Mouse (Mus musculus): Measurements from ENCODE around the gene Angpt4. TPM values are rescaled to one million over a fixed set of nuclear protein-coding genes. Genes with fewer than 3 reads are reported as not detected.
A peak's percentile ranks its signal among the peaks of the same experiment; 100 is the strongest.

The Angpt4 gene
- polyA plus RNA-seq, 1 experiment from 2014 or later, result 0.11 TPM

DNA sequence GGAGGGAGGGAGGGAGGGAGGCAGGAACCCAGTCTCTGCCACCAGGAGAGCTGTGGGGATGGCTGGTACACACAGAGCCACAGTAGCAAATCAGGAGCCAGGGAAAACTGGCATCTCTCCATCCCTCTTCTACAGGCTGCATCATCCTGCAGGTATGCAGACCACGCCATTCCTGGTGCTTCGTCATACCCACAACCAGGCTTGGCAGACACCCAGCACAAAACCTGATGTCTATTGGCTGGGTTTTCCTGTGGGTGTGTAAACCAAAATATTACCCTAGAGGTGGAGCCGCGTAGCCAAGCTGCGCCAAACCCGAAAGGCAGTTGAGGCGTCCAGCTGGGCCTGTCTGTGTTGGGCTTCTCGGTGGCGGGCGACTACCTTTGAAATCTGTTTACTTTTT, 51.5 kb downstream of the Angpt4 start:
- Histone ChIP-seq H3K9me3 (no peaks in the 10 kb centered on the region), H3K4me3 (replicated peaks) (no peak overlapping the region), H3K9ac (replicated peaks) (no peak overlapping the region), H3K4me1 (replicated peaks) (peaks cover 40% of the 10 kb centered on the region), H3K27me3 (no peaks in the 10 kb centered on the region), H3K4me2 (no peak overlapping the region), H3K27ac (no peak overlapping the region), H3K36me3 (no peaks in the 10 kb centered on the region)
- 72% methylated on average over 10 of the region's 10 CpGs for WGBS
- ATAC-seq (ENCODE audit: insufficient number of reproducible peaks, insufficient read depth, low FRiP score, low TSS enrichment, low read depth), result no peak

DNA sequence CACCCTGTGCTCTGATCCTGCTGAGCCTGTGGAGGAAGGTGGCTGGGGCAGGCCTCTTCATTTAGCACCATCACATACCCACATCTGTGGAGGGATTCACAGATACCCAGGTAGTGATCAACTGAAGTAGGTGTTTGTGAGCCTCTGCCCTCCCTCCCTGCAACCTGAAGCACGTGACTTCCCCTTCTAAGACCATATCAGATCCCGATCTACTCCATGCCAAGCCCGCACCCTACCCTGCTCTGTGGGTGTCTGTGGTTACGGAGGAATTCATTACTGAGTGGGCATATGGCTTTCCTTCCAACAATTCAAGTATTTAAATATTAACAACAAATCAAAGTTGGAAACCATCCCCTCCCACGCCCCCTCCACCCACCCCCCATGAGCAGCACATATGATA, 52.3 kb downstream of the Angpt4 start:
- no peaks in the 10 kb centered on the region for H3K27me3 ChIP-seq
- 0 out of 2 replicates have a peak, but pooled peaks cover 2% of the 10 kb centered on the region for H3K36me3 ChIP-seq
- 88% methylated on average over 5 of the region's 5 CpGs for WGBS
- ATAC-seq (ENCODE audit: insufficient number of reproducible peaks, insufficient read depth, low FRiP score, low TSS enrichment, low read depth), result no peak
- no peak overlapping the region for H3K4me3 ChIP-seq (replicated peaks)
- peaks cover 48% of the 10 kb centered on the region for H3K4me1 ChIP-seq (replicated peaks)
- no peak overlapping the region for H3K27ac ChIP-seq
- H3K9me3 ChIP-seq, result no peaks in the 10 kb centered on the region
- H3K4me2 ChIP-seq, result no peak overlapping the region
- no peak overlapping the region for H3K9ac ChIP-seq (replicated peaks)

DNA sequence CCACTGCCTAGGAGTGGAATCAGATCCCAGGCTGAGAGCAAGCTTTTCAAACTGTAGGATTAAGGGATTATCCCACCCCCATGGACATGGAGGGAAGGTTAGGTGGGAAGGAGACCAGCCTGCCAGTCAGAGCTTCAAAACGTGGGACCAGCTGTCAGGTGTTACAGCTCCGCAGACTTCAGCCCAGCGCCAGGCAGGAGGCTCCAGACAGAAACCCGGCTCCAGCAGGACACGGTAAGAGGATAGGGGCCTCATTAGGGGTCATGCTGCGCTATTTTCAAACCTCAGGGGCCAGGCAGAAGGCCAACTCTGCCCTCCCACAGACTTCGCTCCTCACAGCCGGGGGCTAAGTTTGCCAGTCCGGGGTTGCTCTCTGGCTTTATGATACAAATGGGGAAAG, 53.0 kb downstream of the Angpt4 start:
- Histone ChIP-seq H3K27ac (no peak overlapping the region), H3K4me2 (no peak overlapping the region)

DNA sequence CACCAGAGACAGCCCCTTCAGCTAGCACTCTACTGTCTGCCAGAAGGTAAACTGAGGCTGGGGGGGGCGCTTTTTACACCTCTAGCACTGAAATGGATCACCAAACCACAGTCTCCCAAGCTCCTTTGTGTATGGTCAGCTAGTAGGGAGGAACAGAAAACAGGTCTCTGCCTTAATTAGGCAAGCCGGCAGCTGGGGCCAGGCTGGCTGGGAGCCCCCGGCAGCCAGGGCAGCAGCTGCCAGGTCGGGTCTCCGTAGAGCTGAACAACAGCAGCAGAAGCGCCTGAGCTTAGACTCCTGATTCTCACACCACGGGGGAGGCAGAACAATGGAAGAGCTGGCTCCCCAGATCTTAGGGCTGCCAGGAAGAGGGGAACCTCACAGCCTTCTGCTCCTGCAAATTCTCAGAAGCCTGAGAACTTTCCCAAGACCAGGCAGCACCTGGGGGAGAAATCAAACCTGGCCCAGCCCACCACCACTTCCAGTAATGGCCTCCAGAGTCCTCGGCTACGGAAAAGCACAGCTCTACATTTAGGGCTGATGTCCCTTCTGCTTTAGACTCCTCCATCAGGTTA, 56.3 kb downstream of the Angpt4 start:
- WGBS, result 13% methylated on average over 9 of the region's 9 CpGs
- Histone ChIP-seq H3K27me3 (peaks cover 1% of the 10 kb centered on the region; the same call in 1 of the 2 replicates), H3K27ac (peak overlapping the region; percentile 66), H3K9me3 (no peaks in the 10 kb centered on the region), H3K4me3 (replicated peaks) (no peak overlapping the region), H3K4me1 (replicated peaks) (peaks cover 71% of the 10 kb centered on the region), H3K36me3 (peaks cover 22% of the 10 kb centered on the region), H3K9ac (replicated peaks) (peak overlapping the region; percentile 45), H3K4me2 (peak overlapping the region; percentile 26; the same call in 1 of the 2 replicates)
- no peak for ATAC-seq (ENCODE audit: insufficient number of reproducible peaks, insufficient read depth, low FRiP score, low TSS enrichment, low read depth)

More for the DNA sequence above, 53.0 kb downstream of the Angpt4 start:
- Histone ChIP-seq H3K4me3 (replicated peaks) (no peak overlapping the region), H3K36me3 (peaks cover 9% of the 10 kb centered on the region; the same call in 1 of the 2 replicates), H3K9ac (replicated peaks) (no peak overlapping the region), H3K9me3 (no peaks in the 10 kb centered on the region), H3K4me1 (replicated peaks) (peaks cover 55% of the 10 kb centered on the region), H3K27me3 (no peaks in the 10 kb centered on the region)
- 7% methylated on average over 9 of the region's 9 CpGs for WGBS
- ATAC-seq (ENCODE audit: insufficient number of reproducible peaks, insufficient read depth, low FRiP score, low TSS enrichment, low read depth), result peak; percentile 15; the same call in 1 of the 2 replicates

DNA sequence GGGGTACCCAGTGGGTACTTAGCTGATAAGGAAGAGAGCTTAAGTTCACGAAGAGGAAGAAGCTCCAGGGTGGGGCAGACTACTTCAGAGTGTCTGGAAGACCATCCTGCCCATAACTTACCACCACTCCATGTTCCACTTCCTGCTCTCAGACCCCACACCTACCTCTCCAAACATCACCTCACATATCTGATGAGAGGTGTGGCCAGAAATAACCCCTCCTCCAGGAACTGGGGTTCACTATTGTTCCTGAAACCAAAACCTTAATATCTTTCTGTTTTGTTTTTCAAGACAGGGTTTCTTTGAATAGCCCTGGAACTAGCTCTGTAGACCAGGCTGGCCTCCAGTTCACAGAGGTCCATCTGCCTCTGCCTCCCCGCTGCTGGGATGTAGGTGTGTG, 56.8 kb downstream of the Angpt4 start:
- Histone ChIP-seq H3K27ac (peak overlapping the region; percentile 66), H3K9me3 (no peaks in the 10 kb centered on the region), H3K9ac (replicated peaks) (no peak overlapping the region), H3K27me3 (peaks cover 7% of the 10 kb centered on the region; the same call in 1 of the 2 replicates), H3K4me1 (replicated peaks) (peaks cover 71% of the 10 kb centered on the region), H3K36me3 (peaks cover 22% of the 10 kb centered on the region), H3K4me3 (replicated peaks) (no peak overlapping the region), H3K4me2 (peak overlapping the region; percentile 26; the same call in 1 of the 2 replicates)
- WGBS, result 87% methylated on average over 2 of the region's 2 CpGs
- ATAC-seq (ENCODE audit: insufficient number of reproducible peaks, insufficient read depth, low FRiP score, low TSS enrichment, low read depth), result no peak

DNA sequence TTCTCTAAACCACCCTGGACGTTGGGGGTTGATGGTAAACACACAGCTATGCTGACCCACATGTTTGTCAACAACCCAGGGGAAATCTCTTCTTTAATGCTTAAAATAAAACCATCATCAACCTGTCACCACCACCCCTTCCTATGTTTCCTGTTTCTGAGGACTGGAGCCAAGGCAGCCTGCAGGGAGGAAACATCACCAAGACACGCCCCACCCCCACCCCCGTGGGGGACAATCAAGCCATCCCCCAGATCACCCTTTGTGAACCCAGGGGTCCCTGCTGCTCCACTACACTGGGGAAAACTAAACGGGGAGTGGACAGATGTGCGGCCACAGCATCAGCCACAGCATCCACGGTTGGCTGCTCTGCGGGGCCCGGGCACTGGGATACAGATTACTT, 57.4 kb downstream of the Angpt4 start:
- Histone ChIP-seq H3K27me3 (peaks cover 13% of the 10 kb centered on the region), H3K4me2 (peak overlapping the region; percentile 4; the same call in 1 of the 2 replicates), H3K4me1 (replicated peaks) (peaks cover 74% of the 10 kb centered on the region), H3K27ac (no peak overlapping the region), H3K9me3 (no peaks in the 10 kb centered on the region), H3K9ac (replicated peaks) (no peak overlapping the region), H3K4me3 (replicated peaks) (no peak overlapping the region), H3K36me3 (peaks cover 22% of the 10 kb centered on the region)
- ATAC-seq (ENCODE audit: insufficient number of reproducible peaks, insufficient read depth, low FRiP score, low TSS enrichment, low read depth), result no peak
- WGBS, result 82% methylated on average over 8 of the region's 8 CpGs

DNA sequence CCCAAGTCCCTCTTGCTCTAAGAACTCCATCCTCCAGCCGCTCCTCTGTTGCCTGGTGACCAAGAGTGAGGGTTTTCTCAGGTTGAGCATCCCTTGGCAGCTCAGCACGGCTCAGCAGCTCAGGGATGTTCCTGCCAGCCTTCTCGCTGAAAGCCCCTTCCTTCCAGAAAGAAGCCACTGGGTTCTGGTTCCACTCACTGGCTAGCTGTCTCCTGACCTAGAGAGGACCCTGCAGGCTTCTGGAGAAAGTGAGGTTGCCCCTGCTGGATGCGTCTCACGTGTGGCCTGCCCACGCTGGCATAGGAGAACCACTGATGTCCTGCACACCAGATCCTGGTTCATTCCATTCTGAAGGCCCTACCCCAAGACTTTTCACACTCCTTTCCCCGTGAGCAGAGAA, 58.0 kb downstream of the Angpt4 start:
- no peaks in the 10 kb centered on the region for H3K9me3 ChIP-seq
- peaks cover 19% of the 10 kb centered on the region for H3K27me3 ChIP-seq
- H3K4me1 ChIP-seq (replicated peaks), result peaks cover 76% of the 10 kb centered on the region
- no peak overlapping the region for H3K9ac ChIP-seq (replicated peaks)
- no peak overlapping the region for H3K4me3 ChIP-seq (replicated peaks)
- H3K27ac ChIP-seq, result no peak overlapping the region
- no peak for ATAC-seq (ENCODE audit: insufficient number of reproducible peaks, insufficient read depth, low FRiP score, low TSS enrichment, low read depth)
- H3K4me2 ChIP-seq, result peak overlapping the region; percentile 4; the same call in 1 of the 2 replicates
- H3K36me3 ChIP-seq, result peaks cover 22% of the 10 kb centered on the region
- WGBS, result 90% methylated on average over 7 of the region's 7 CpGs

DNA sequence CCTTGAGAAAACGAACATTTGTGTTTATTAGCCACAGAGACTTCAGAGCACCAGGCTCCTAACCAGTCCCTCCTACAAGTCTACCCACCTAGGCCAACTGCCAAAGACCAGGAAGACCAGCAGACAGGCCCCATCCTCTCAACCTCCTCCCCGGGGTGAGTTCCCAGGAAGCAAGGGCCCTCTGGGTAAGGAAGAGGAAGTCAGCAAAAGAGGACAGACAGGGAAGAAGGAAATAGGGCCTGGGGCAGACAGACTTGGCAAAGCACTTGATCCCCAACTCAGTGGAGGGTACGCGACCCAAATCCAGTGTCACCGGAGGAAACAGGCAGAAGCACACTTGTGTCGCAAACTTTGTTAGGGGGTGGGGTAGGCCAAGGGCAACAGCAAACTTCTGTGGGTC, 58.4 kb downstream of the Angpt4 start:
- Histone ChIP-seq H3K4me1 (replicated peaks) (peaks cover 76% of the 10 kb centered on the region), H3K4me3 (replicated peaks) (no peak overlapping the region), H3K4me2 (peak overlapping the region; percentile 63; the same call in 1 of the 2 replicates), H3K9me3 (no peaks in the 10 kb centered on the region), H3K27ac (no peak overlapping the region), H3K36me3 (peaks cover 22% of the 10 kb centered on the region), H3K9ac (replicated peaks) (no peak overlapping the region), H3K27me3 (peaks cover 23% of the 10 kb centered on the region)
- no peak for ATAC-seq (ENCODE audit: insufficient number of reproducible peaks, insufficient read depth, low FRiP score, low TSS enrichment, low read depth)
- 90% methylated on average over 6 of the region's 6 CpGs for WGBS

DNA sequence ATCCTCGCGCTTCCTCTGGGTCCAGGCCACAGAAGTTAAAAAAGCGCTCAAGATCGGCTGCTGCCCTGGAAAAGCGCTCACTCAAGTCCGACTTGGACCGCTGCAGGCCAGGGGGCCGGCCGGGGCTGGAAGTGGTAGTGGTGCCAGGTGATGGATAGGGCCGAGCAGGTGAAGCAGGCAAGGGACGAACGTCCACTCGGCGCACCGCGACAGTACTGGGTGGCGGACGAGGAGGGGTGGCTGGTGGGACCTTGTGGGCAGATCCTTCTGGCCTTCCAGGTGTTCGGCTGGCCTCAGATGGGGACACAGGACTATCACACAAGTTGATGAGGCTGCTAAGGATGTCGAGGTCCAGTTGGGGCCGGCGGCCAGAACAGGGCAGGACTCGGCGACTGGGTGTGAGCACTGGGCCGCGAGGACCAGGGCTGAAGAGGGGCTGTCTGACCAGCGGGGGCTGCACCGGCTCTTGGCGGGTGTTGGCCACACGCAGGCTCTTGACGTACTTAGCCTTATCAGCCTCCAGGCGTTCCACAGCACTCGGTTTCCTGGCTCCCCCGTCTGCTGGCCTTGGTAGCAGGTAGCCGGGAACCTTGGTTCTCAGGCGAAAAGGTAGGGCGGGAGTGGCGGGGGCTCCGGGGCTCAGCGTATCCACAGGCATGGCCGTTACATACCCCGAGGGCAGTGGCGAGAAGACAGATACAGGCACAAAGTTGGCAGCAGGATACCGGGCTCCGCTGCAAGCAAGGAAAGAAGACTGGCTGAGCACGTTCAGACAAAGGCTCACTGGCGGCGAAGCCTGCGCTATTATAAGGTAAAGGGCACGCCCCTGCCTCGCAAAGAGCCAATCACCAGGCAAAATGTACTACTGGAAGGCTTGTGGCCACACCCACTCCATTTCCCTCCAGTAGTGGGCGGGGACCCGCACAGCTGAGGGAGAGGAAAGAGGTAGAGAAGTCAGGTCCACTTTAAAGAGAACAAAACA, 59.5 kb downstream of the Angpt4 start:
- Histone ChIP-seq H3K4me3 (replicated peaks) (peak overlapping the region; percentile 38), H3K4me1 (replicated peaks) (peaks cover 72% of the 10 kb centered on the region), H3K27me3 (peaks cover 32% of the 10 kb centered on the region), H3K4me2 (peak overlapping the region; percentile 63), H3K36me3 (peaks cover 22% of the 10 kb centered on the region), H3K9ac (replicated peaks) (peak overlapping the region; percentile 61), H3K27ac (peak overlapping the region; percentile 78), H3K9me3 (no peaks in the 10 kb centered on the region)
- WGBS, result 53% methylated on average over 53 of the region's 53 CpGs
- ATAC-seq (ENCODE audit: insufficient number of reproducible peaks, insufficient read depth, low FRiP score, low TSS enrichment, low read depth), result peak; percentile 75; the same call in 1 of the 2 replicates

DNA sequence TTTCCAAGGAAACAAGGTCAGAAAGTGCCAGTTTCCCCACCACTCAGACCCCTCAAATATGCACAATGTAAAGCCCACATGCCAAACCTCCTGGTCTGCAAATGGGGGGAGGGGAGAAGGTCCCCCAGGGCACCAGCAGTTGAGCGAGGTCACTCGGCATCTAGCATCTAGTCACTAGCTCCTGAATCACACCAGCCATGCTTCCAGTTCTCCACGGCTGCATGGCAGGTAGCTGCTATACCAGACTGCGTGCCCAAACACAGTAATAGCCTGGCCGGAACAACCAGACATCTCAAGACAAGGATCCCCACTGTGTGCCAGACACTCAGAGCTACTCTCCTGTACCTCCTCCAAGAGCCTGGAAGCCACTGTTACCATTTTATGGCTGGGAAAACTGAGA, 60.7 kb downstream of the Angpt4 start:
- 85% methylated on average over 5 of the region's 5 CpGs for WGBS
- ATAC-seq (ENCODE audit: insufficient number of reproducible peaks, insufficient read depth, low FRiP score, low TSS enrichment, low read depth), result no peak
- peaks cover 22% of the 10 kb centered on the region for H3K36me3 ChIP-seq
- H3K9me3 ChIP-seq, result no peaks in the 10 kb centered on the region
- no peak overlapping the region for H3K4me2 ChIP-seq
- H3K27me3 ChIP-seq, result peaks cover 32% of the 10 kb centered on the region
- H3K9ac ChIP-seq (replicated peaks), result no peak overlapping the region
- H3K4me1 ChIP-seq (replicated peaks), result peaks cover 72% of the 10 kb centered on the region
- no peak overlapping the region for H3K4me3 ChIP-seq (replicated peaks)
- no peak overlapping the region for H3K27ac ChIP-seq

DNA sequence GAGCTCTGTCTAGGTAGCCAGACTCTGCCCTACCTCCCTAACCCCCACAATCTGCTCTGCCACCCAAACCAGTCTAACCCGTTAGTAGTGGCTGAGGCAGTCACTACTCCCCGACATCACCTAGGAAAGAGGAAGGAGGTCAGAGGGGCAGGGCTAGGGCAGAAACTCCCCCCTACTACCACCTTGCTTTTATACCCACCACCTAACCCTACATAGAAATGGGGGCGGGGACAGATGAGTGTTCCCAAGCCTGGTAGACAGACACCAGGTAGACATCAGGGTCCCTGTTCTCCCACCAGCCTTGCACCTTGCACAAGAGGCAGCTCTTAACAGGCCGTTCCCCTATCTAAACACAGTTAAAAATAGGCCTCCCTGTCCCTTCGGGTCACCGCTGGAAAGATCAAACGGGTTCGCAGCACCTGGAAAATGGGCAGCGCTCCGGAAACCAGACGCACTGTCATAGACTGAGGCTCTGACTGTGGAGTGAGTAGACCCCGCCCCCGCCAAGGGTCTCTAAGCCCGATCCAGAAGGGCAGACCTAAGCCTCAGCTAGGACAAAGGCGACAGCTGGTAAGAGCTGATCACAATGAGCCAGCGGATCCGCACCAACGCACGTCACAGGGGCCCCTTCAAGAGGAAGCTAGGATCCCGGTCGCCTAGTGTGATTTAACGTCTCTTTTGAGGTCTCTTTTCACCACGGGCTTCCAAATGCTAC, 62.0 kb downstream of the Angpt4 start:
- no peak for ATAC-seq (ENCODE audit: insufficient number of reproducible peaks, insufficient read depth, low FRiP score, low TSS enrichment, low read depth)
- WGBS, result 21% methylated on average over 23 of the region's 23 CpGs
- peaks cover 22% of the 10 kb centered on the region for H3K36me3 ChIP-seq
- H3K9ac ChIP-seq (replicated peaks), result peak overlapping the region; percentile 35
- peaks cover 65% of the 10 kb centered on the region for H3K4me1 ChIP-seq (replicated peaks)
- H3K27ac ChIP-seq, result no peak overlapping the region; the same call in 1 of the 2 replicates
- peak overlapping the region; percentile 17 for H3K4me3 ChIP-seq (replicated peaks)
- peaks cover 32% of the 10 kb centered on the region for H3K27me3 ChIP-seq
- peak overlapping the region; percentile 45 for H3K4me2 ChIP-seq
- no peaks in the 10 kb centered on the region for H3K9me3 ChIP-seq
